Mouse (Mus musculus) heart, postnatal 0 days (tissue): Measurements from ENCODE around the gene Gm17545.

ENCODE experiments used
- CTCF ChIP-seq: IDR thresholded peaks from 2 replicates; pipeline ENCODE4 v1.5.1; 2016; ENCODE audit warnings: antibody characterized with exemption, control low read depth, low read depth
- EP300 ChIP-seq: IDR thresholded peaks from 2 replicates; pipeline ENCODE4 v1.6.1; 2016; ENCODE audit warnings: antibody characterized with exemption, low read depth

DNA sequence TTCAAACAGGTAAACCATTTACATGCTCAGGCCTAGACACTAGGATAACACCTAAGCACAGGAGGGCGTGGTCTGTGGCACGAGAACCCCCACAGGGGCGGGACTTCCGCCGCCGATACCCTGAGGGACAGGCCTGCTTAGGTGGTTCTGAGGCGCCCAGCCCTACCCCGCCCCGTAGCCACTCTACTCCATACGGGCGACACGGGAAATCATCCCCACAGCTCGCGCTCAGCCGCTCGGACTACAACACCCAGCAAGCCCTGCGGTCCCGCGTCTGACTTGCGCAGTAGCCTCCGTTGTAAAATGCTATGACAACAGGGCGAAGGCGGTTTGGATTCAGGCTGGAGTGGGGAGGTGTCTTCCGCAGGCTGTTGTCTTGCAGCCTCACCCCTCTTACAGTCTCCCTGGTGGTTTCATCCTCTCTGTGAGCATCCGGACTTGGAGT is 21.4 kb downstream of the Gm17545 start, which contains the start of gene Bbs9:
- TF ChIP-seq CTCF, result no peak
- no peak for TF ChIP-seq EP300
